Mouse (Mus musculus): ENCODE data around the gene Irf4.

The Irf4 gene

DNA sequence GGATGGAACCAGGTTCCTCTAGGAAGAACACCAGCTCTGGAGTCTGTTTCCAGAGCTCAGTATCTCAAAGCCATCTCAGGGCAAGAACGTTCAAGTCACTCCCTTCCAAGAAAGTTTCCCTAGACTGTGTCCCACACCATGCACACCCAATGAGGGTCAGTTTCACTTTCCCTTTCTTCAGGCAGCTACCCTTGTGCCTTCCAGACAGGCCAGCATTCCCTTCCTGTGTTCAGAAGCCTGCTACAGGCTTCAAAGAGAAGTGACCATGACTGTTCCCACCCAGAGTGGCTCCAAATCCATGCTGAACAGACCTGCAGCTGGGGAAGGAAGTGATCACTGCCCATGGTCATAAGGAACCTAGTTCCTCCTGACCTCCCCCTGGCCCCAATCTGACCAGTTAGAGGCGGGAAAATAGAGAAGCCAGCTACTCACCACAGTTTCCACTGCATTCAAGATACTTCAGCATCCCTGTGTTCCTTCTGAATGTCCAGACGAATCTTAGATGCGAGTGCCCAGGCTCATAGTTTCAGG is 10.7 kb upstream of the Irf4 start:
- DNase-seq (ENCODE audit: low spot score in 2 of 2), result no peak

DNA sequence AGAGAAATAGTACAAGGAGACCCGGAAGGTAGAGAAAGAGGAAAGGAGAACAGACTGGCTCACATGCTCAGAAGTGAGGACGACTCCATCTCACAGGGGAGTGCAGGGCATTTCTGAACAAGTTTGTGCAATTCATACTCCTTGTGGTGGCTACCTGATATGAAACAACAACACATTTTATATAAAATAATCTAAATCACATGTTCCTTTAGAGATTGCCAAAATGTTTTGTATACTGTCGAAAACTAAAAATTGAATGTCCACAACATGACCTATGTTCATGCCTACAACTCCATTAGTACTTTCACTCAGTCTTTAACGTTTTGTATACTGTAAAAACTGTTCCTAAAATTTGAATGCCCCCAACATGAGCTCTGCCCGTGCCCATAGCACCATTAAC is 7.9 kb upstream of the Irf4 start:
- DNase-seq (ENCODE audit: low spot score in 2 of 2), result no peak

DNA sequence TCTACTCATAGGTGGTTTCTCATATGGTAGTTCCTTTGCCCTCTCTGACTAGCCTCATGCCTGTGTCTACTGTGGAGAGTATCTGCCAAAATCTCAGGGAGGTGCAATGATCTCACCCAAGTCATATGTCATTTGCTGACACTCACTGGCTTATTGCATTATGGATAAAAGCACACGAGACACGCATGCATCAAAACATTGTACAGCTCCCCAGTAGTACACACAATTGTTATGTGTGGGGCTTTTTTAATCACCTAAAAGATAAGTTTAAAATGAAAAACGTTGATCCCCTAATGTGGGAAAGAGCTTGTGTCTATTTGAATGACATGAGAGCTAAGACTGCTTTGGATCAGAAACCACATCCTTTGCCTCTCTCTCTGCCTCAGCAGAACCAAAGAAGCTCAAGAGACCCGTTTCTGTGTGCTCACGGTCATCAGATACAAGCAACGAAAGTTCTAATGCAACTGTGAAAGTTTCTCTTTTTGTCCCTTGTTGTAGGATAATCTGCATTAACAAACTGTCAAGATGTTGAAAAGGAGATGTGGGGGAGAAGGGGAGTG is 6.5 kb upstream of the Irf4 start:
- no peak for DNase-seq (ENCODE audit: low spot score in 2 of 2)

DNA sequence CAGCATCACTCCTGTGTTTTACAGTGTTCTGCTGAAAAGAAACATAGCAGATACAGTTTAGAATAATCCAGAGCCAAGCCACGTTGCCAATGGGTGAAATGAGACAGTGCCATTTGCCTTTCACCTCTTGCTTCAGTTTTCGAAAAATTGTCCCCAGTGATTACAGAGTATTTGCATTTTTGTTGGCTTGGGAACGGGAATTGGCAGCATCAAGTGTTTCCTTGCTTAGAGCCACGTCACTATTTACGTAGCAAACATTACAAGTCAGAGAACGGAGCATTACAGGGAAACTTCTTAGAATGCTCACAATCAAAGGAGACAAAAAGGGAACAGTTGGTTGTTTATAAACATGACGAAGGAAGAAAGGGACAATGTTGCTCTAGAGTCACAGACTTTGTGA is 3.9 kb upstream of the Irf4 start:
- no peak for DNase-seq (ENCODE audit: low spot score in 2 of 2)

DNA sequence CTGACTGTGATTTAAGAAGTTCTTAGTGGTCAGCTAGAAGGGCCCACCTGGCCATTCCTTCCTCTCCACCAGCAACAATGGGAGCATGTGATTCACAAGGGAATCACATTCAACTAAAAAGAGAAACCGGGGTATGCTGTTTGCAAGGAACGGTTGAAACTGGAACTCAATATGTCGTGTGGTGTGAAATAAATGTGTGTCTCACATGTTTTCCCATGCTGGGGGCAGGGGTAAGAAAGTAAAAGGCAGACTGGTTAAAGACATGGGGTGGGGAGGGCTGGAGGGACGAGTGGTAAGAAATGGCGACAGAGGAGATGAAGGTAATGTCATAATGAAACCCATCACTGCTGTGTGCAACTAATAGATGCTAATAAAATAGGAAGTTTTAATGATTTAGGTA is 2.0 kb upstream of the Irf4 start:
- DNase-seq (ENCODE audit: low spot score in 2 of 2), result no peak

DNA sequence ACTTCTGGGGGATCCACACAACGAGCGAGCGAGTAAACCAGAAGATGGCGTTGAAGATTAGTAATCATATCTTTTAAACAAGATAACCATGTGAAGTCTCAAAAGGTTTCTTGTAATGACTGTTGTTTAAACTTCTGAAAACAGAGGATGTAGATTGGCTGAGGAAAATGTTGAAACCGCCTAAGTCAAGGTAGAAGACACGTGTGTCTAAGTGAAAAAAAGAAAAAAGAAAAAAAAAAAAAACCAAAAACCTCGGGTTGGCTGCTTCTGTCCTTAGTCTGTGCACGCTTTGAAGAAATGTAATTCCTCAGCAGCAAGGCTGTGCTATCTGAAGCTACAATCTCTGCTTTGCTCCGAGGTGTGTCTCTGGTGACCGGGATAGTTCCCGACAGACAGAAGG is 1.5 kb upstream of the Irf4 start:
- no peak for DNase-seq (ENCODE audit: low spot score in 2 of 2)

DNA sequence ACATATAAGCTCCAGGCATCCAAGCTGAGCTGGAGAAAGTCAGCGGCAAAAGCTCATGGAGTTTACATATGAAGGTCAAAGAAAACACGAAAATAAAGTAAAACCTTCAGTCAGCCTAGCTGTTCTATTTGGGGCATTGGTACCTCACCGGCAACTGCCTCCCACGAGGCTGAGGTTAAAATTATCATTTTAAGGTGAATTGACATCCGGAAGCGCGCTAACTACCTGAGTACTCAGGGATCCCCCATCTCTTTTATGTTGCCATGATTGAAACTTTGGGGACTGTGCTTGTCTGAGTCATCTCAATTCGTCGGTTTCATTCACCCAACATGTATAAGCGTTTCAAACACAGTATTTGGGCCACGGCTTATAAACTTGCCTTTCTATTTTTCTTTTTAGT is 705 bp upstream of the Irf4 start:
- no peak for DNase-seq (ENCODE audit: low spot score in 2 of 2)

DNA sequence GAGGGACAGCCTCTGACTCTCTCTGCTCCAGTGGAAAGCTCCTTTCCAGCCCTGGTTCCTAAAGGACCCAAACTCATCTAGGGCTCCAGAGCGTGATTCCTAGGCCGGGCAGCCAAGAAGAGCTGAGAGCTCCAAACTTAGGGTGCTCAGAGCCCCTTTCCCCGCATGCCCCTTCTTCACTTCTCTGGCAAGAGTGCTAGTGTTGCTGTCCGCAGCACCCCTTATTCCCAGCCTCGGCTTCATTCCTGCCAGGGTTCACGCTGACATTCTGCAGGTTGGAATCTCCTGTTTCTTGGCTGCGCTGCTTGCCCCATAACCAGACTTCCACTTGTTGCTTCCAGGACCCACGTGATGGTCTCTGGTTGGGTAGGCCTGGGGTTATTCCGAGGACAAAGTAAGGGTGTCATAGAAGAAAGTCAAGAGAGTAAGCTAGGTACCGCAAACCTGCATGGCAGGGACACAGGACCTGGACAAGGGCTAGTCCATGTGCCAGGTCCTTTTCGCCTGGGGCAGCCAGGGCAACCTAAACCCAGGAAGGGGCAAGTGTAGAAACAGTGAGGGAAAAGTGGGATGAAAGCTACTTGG is 623 bp downstream of the Irf4 start:
- DNase-seq (ENCODE audit: low spot score in 2 of 2), result no peak

DNA sequence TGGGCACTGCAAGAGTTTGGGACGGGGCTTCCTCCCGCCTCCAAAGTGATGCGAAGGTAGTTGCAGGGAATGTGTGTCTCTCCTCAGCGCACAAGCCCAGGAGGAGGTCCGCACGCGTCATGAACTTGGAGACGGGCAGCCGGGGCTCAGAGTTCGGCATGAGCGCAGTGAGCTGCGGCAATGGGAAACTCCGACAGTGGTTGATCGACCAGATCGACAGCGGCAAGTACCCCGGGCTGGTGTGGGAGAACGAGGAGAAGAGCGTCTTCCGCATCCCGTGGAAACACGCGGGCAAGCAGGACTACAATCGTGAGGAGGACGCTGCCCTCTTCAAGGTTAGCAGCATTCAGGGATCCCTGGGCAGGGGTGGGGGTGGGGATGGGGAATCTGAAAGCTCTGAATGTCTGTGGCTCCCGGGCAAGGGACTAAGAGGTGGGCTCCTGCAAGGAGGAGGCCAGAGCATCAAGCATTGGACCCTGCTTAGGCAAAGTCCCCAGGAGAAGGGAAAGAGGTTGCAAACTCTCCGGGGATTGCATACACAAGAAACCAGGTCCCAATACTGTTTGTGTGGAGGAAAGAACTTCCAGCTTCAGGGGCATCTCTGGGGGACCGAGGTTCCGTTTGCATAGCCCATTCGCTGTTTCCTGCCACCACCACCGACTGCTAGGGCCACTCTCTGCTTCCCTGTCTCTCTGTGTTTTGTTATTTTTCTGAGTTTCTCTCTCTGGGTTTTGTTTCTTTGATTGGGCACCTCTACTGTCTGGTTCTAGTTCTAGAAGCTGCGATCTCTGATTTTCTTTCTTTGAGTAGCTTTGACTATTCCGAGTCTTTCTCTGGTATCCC is 1.7 kb downstream of the Irf4 start:
- DNase-seq (ENCODE audit: low spot score in 2 of 2), result peak; percentile 10 to 38

DNA sequence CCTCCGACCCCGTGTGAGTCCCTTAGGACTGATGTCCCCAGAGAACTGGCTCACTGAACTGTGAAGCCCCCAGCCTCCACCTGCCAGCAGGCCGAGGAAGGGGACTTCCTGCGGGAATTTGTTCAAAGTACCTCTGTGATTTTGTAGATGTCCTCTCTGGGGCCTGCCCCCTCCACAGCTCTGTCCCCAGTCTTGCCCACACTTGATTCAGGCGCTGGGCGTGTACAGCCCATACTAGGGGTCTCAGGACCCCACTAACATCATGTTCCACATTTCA is 2.2 kb downstream of the Irf4 start:
- DNase-seq (ENCODE audit: low spot score in 2 of 2), result no peak

DNA sequence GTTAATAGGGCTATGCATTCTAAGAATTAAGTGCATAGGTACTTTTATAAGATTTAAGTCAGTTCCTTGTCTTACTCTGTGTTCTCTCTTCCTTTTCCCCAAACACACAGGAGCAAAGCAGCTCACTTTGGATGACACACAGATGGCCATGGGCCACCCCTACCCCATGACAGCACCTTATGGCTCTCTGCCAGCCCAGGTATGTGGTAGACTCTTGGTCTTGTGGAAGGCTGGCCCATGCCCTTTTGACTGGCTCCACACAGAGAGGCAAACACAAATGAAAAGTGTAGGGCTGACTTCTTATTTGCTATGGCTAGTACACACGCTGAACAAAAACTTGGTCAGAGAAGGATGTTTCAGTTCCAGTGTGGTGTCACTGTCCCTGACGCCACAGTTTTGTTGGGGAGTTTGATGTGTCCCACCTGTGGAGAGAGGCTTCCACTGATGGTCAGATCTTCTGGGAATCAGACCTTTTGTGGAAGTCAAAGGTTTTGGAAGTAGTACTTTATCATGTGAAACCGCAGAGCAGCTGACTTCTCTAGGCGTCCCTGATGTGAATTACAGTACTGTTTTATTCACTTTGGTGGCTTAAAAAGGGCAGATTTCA is 3.7 kb downstream of the Irf4 start:
- no peak for DNase-seq (ENCODE audit: low spot score in 2 of 2)

DNA sequence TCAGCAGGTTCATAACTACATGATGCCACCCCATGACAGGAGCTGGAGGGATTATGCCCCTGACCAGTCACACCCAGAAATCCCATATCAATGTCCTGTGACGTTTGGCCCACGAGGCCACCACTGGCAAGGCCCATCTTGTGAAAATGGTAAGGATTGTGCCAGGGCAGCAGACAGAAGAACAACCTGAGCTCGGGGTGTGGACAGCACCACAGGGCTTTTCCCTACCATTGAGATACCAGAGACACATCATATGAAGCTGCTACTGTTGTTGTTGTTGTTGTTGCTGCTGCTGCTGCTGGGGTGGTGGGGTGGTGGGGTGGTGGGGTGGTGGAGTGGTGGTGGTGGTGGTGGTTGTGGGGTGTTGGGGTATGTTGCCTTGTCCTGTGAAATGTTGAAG is 4.4 kb downstream of the Irf4 start:
- no peak for DNase-seq (ENCODE audit: low spot score in 2 of 2)

DNA sequence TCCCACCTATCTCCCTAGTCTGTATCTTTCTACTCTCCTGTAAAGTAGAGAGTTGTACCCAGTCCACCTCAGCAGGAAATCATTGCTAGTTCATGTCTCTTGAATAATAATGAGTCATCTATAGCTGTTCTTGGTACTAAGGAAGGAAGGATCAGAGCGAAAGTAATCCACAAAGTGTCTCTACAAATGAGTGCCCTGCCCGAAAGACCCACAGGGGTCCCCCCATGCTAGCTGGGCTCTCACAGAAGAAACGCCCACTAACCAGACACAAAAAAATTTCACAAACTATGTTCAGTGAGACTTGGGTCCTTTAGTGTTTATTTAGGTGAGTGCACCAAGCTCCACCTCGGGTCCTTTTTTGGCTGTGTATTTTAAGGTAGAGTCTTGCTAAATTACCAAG is 5.0 kb downstream of the Irf4 start:
- DNase-seq (ENCODE audit: low spot score in 2 of 2), result no peak

DNA sequence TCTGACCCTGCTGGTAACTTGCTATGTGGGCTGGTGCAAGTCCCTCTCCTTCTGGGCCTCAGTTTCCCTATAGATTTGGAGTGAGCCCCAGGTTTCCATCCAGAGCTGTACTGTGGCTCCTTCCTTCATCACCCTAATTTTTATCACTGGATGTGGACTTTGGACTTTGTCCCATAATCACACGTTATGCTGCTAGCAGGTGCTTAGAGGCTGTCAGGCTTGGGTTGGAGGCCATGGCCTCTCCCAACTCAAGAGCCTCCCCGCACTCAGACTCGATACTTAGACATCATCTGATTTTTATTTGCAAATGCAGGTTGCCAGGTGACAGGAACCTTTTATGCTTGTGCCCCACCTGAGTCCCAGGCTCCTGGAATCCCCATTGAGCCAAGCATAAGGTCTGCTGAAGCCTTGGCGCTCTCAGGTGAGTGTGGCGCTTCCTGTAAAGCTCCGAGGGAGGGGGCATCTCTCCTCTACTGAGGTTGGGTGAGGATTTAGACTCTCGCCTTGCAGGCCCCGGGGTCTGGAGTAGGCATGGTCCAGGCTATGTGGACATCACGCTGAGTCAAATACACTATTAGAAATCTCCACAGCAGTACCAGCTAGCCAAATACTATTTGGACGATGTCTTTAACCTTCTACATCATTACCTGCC is 5.9 kb downstream of the Irf4 start:
- no peak for DNase-seq (ENCODE audit: low spot score in 2 of 2)

DNA sequence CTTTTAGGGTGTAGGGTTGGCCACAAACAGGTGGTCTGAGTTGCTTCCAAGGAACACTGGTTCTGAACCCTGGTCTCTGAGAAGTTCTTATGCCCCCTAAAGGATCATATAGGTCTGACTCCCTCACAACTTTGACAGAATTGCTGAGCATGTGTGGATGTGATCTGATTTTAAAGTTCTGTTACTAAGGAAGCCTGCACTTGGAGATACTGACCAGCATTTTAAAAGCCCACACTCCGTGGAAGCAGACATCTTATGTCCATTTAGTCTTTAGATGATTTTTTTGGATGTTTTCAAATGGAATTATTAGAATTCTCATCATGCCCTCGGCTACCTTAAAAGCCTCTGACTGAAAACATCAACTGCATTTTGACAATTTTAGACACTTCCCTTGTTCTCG is 6.6 kb downstream of the Irf4 start:
- no peak for DNase-seq (ENCODE audit: low spot score in 2 of 2)

DNA sequence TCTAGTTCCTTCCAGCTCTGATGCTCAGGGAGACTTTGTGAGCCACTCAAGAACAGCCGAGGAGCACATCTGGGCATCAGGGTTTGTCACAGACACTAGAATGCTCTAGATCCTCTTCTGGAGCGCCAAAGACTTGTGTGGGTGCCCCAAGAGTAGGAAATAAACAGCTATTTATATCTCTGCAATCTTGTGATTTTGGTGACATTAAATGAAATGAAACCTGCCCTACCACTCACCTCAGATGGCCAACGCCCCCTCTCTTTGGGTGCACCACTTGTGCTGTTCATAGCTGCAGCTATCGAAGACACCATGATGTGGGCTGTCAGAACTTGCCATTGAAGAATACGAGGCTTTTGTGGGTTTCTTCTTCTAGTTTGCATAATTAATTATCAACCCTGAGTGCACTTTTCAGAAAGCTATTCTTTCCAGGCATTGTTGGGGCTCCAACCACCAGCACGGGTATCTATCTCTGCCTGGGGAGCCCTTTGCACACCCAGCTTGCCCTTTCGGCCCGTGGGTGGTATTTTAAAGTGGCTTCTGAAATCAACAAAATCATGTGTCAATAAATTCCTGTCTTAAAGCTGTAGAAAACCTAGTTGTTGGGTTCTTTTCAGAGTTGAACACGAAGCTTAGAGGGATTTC is 7.1 kb downstream of the Irf4 start:
- peak in 1 of 2 experiments; percentile 47 for DNase-seq (ENCODE audit: low spot score in 2 of 2)

DNA sequence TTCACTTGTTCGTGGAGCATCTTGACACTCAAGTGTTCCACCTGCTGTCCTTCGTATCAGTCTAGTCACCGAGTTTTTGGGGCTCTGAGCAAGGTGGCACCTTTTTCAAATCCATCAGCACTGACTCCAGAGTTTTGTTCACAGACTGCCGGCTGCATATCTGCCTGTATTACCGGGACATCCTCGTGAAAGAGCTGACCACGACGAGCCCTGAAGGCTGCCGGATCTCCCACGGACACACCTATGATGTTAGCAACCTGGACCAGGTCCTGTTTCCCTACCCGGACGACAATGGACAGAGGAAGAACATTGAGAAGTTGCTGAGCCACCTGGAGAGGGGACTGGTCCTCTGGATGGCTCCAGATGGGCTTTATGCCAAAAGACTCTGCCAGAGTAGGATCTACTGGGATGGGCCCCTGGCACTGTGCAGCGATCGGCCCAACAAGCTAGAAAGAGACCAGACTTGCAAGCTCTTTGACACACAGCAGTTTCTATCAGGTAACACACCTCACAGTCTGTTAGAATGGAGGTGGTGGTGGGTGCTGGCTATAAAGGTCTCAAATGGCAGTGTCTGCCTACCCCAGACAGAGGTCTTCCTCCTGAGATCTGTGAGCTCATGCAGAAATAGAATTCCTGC is 8.4 kb downstream of the Irf4 start:
- no peak for DNase-seq (ENCODE audit: low spot score in 2 of 2)

DNA sequence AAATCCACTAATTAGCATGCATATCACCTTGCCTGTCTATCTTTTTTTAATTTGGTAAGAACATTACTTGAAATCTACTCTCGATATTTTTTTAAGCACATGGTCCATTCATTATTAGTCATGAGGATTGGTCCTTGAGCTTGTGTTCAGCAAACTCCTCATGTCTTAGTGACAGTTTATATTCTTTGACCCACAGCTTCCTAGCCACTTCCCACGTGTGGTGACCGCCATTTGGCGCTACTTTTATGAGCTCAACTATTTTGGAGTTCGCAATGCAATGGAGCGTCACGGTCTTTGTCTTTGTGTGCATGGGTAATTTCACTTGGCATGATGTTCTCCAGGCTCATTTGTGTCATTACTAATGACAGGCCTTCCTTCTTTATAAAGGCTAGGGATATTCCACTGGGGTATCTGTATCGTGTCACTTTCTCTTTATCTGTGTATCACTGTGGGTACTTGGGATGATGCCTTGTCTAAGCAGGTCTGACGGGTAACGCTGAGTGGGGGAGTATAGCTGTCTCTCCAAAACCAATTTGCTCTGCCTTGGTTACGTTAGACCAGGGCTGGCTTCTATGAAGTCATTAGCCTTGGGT is 9.9 kb downstream of the Irf4 start:
- no peak for DNase-seq (ENCODE audit: low spot score in 2 of 2)

DNA sequence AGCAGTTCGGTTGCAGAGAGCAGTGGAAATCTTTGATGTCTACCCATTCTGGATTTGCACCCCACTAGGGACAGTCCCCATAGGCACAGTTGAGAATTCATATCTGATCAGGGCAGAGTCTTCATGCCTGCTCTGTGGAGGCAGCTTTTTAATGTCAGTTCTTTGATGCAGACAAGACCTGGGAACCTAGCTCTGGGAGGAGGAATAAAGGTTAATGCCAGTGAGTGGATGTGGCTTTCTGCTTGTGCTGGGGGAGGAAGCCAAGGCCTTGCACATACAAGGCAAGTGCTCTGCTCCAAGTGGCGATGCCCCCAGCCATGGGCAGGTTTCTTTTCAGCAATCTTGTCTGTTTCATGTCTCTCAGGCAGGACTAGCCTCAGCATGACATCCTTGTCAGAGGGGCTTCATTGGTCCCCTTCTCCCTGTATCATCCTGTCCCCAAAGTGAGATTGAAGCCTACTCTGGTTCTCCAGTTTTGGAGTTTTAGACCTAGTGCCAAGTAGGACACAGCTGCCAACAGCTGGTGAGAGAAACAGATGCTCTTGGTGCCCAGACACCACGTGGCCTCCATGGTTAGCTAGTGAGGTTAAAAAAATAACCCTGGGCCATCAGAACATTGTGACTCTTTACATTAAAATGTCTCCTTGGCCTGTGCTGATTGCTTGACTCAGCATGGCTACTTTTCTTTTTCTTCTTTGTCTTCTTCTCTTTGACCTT is 11.5 kb downstream of the Irf4 start:
- no peak for DNase-seq (ENCODE audit: low spot score in 2 of 2)

DNA sequence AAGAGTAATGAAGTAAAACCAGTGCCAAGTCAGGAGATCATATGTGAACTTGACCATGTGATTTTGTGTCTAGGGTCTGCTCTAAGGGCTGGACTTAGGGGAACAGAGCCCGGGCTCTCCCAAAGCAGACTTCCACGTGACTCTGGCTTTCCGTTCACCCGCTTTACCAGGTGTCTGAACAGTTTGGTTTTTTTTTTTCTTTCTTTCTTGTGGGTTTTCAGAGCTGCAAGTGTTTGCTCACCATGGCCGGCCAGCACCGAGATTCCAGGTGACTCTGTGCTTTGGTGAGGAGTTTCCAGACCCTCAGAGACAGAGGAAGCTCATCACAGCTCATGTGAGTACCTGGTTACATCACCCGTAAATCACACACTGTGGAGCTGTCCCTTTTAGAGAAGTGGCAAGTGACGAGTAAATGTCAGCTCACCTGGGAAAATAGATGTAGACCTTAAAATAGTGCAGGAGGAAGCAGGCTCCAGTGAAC is 12.2 kb downstream of the Irf4 start:
- peak in 1 of 2 experiments; percentile 78 for DNase-seq (ENCODE audit: low spot score in 2 of 2)
